Mouse (Mus musculus) heart, postnatal 0 days (tissue): ENCODE data around the gene Pycard.

Source experiments
- CTCF ChIP-seq: IDR thresholded peaks from 2 replicates; pipeline ENCODE4 v1.5.1; 2016; ENCODE audit warnings: antibody characterized with exemption, control low read depth, low read depth
- EP300 ChIP-seq: IDR thresholded peaks from 2 replicates; pipeline ENCODE4 v1.6.1; 2016; ENCODE audit warnings: antibody characterized with exemption, low read depth

DNA sequence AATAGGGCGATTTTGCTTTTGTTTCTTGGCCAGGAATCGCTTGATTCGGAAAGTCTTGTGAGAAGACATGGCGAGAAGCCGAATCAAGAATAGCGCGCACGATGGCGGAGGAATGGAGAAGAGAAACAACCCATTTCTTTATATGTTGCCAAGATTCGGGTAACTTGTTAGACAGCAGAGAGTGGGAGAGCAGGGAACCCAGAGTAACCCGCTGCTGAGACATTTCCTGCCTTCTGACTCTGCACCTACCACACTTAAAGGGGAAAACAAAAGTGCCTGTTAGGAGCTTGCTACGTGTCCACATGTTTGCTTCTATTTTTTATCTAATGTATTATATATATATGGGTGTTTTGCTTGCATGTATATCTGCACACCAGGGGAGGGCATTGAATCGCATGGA, 19.4 kb upstream of the Pycard start:
- TF ChIP-seq CTCF = no peak
- TF ChIP-seq EP300 = no peak
